Mouse (Mus musculus) adipocyte (in vitro differentiated cells): ENCODE data around the gene Dazl.
A peak's percentile ranks its signal among the peaks of the same experiment; 100 is the strongest.

Source experiments
- DNase-seq: peaks from one replicate; pipeline ENCODE4 v3.0.0-alpha.2; 2016; ENCODE audit warnings: low spot score

The Dazl gene

GRCm38 (mm10) chr17:50293241-50293731 is at the start of gene Dazl:
TSS of gene Dazl (minus strand) at chr17:50293636.
- DNase-seq: no peak

GRCm38 (mm10) chr17:50341850-50342544 is 48.6 kb upstream of the Dazl start:
- no peak for DNase-seq

GRCm38 (mm10) chr17:50338901-50339300 is 45.5 kb upstream of the Dazl start:
- no peak for DNase-seq

GRCm38 (mm10) chr17:50335776-50336175 is 42.3 kb upstream of the Dazl start:
- DNase-seq: peak; percentile 5

GRCm38 (mm10) chr17:50334694-50335093 is 41.3 kb upstream of the Dazl start:
- DNase-seq: no peak

GRCm38 (mm10) chr17:50332012-50332300 is 38.5 kb upstream of the Dazl start:
- DNase-seq: no peak

DNA sequence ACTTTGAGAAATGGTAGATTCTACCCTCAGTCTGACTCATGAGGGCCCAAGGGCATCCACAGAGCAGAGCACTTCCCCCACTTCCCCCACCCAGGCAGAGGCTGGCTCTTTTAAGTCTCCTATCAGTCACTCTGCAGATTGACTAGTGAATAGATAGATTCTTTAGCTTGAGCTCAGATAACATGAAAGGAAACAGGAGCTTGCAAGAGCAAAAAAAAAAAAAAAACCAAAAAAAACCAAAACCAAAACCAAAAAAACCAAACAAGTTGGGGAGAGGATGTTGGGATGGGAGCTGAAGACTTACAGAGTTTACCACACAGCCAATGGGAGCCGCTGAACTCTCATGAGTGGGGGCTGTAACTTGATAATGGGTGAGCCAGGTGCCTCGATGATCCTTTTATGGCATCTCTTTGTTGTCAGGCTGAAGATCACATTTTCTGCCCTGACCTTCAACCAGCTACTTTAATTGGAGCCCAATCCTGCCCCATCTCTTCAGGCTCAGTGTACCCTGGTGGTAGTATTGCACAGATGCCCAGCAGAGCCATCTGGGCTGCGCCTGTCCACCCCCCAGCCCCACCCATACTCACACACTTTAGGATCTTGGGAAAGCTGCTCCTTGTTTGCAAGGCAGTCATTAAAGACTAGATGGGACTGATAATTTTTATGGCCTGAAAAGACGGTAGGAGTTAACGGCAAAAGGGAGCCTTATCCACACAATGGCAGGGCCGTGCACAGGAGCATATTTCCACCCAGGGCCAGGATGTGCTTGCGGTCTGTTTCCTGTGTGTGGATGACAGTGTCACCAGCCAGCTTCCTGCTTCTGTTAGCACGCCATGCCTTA is 38.0 kb upstream of the Dazl start:
- no peak for DNase-seq

- no peak for DNase-seq
Observed at GRCm38 (mm10) chr17:50330245-50330644, 36.8 kb upstream of the Dazl start.

- DNase-seq: no peak
Observed at GRCm38 (mm10) chr17:50324658-50325057, 31.2 kb upstream of the Dazl start.

DNA sequence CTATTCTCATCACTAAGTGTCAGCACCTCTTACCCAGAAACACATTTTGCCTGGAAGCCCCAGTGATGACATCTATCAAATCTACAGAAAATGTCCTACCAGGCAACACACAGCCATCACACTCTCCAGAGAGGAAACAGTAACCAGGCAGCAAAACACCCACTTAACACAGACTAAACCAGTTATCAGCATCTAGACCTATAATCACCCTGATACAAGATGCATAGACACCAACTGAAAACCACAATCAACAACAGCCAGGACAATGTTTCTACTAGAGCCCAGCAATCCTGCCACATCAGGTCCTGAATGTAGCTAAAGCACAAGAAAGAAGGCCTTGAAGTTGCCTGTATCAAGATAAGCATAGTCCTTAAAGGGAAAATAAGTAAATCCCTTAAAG is 25.4 kb upstream of the Dazl start:
- DNase-seq: no peak

GRCm38 (mm10) chr17:50316216-50317150 is 23.0 kb upstream of the Dazl start:
- DNase-seq: no peak

- DNase-seq: no peak
Observed at GRCm38 (mm10) chr17:50310148-50310802, 16.8 kb upstream of the Dazl start.

- DNase-seq: no peak
Observed at GRCm38 (mm10) chr17:50309512-50310072, 16.2 kb upstream of the Dazl start.

DNA sequence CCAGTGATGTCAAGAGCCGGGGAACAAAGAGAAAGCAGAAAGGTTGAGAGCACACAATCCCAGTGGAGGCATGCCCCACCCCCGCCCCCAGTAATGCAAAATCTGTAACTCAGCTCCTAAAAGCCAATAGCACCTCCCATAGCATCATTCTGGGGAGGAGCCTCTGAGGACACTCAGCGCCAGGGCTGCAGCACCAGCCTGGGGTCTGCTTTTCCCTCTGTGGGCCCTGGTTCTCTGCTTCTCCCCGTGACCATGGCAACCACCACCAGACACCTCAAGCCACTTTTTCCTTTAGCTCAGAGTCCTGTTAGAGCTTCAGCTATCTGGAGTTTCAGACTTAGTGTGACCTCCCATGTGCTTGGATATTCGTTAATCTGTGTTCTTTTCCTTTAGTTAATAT is 15.4 kb upstream of the Dazl start:
- DNase-seq: no peak

- no peak for DNase-seq
Observed at GRCm38 (mm10) chr17:50308059-50308647, 14.7 kb upstream of the Dazl start.

- no peak for DNase-seq
Observed at GRCm38 (mm10) chr17:50302867-50303266, 9.4 kb upstream of the Dazl start.

- DNase-seq: no peak
Observed at GRCm38 (mm10) chr17:50300171-50300841, 6.9 kb upstream of the Dazl start.

DNA sequence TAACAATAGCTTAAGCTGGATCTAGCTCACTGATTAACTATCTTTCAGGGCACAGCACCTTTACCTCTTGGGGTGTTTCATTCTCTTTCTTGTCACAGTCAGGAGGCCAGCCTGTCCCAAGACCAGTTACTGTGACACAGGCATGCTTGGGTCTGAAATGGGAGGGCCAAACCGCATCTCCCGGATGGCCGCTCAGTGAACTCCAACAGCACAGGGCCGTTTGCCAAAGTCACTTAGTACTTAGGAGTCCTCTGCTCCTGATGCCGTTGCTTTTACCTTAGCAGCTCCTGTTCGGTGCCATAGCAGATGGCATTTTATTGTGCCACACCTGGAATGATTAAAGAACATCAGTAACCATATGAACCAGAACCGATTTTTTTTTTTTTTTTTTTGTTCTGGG is 5.4 kb upstream of the Dazl start:
- DNase-seq: no peak

GRCm38 (mm10) chr17:50294726-50295125 is 1.3 kb upstream of the Dazl start:
- DNase-seq: no peak

GRCm38 (mm10) chr17:50292661-50293171 is 720 bp downstream of the Dazl start:
- DNase-seq: no peak
